Mouse (Mus musculus): ENCODE results near the gene Elk3.

GRCm38 (mm10) chr10:93311576-93311975, 641 bp upstream of the Elk3 start:
- TF ChIP-seq CTCF (IDR thresholded peaks at IDR 0.05; ENCODE audit: borderline replicate concordance, insufficient read depth, low read length) (no peak), POLR2A (IDR thresholded peaks at IDR 0.05; ENCODE audit: low read depth, low read length) (no peak)
